Mouse (Mus musculus): ENCODE results near the gene Topbp1.

DNA sequence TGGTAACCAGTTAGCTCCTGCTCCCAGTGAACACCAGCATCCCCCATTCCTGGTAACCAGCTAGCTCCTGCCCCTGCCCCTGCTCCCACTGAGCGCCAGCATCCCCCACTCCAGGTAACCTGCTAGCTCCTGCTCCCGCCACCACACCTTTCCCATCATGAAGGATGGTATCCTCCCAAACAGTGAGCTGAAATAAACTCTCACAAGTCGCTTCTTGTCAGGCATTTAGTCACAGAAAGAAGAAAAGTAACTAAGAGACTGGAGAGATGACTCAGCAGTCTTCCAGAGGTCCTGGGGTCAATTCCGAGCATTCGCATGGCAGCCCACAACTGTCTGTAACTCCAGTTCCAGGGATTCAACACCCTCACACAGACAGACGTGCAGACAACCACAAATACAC lies 28.1 kb upstream of the Topbp1 start:
- no peak for TF ChIP-seq GATA1 (IDR thresholded peaks at IDR 0.05; ENCODE audit: borderline replicate concordance, low read length)
- no peak for TF ChIP-seq FLI1 (IDR thresholded peaks at IDR 0.05; ENCODE audit: low read length)

All from megakaryocyte, embryonic 14.5 days (primary cell).